Mouse (Mus musculus) heart, postnatal 14 days (tissue): Measurements from ENCODE around the gene Mnd1. TPM values are rescaled to one million over a fixed set of nuclear protein-coding genes. Genes with fewer than 3 reads are reported as not detected.

ENCODE experiments used
- DNase-seq, 2 experiments: peaks; one replicate each; pipeline ENCODE4 v3.0.0; 2021 to 2022
- intact Hi-C: fragments of 180-260 bp; cut with DNase I; formaldehyde crosslinking; loops from one replicate; pipeline ENCODE4 v1.15.1; 2025
- total RNA-seq, 2 experiments: library from RNA; stranded (reverse); gene quantifications; 2 replicates each; pipeline ENCODE4 v1.2.3; 2021

The Mnd1 gene
- total RNA-seq, 2 experiments from 2014 or later: 4.0 to 6.5 TPM

DNA sequence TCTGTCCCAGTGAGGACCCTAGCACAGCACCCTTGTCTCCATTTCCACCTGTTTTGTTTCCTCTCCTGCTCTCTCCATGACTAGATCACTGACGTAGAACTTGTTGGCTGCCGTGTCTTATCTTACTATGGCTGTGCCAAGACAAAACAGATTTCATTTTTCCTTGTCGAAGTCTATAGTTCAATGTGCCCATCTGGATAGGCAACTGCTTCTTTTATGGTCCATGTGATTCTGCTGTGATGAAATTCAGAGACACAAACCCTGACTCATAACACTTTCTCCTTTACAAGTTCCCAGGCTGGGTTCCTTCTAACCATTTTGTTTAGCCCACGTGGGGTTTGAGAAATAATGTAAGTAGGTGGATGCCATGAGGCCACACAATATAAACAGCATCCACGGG lies 10.5 kb upstream of the Mnd1 start:
- DNase-seq: no peak

DNA sequence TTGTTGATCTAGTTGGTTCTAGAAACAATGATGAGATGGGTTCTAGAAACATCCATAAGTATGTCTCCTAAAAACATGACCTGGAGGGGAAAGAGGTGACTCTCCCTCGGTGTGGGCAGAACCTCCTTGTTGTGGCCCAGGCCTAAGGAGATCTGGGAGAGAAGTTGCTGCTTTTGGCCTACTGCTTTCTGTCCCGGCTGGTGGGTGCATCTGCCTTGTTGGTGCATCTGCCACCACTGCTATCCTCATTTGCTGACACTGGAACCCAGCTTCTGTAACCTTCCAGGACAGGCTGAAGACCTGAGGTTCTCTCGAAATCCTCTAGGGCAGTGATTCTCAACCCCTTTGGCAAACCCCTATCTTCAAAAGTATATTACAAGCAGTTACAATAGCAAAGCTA lies 9.8 kb upstream of the Mnd1 start:
- no peak for DNase-seq
- intact Hi-C loops: no loop called here

More for the DNA sequence above, 10.5 kb upstream of the Mnd1 start:
- intact Hi-C loops: no loop called here

DNA sequence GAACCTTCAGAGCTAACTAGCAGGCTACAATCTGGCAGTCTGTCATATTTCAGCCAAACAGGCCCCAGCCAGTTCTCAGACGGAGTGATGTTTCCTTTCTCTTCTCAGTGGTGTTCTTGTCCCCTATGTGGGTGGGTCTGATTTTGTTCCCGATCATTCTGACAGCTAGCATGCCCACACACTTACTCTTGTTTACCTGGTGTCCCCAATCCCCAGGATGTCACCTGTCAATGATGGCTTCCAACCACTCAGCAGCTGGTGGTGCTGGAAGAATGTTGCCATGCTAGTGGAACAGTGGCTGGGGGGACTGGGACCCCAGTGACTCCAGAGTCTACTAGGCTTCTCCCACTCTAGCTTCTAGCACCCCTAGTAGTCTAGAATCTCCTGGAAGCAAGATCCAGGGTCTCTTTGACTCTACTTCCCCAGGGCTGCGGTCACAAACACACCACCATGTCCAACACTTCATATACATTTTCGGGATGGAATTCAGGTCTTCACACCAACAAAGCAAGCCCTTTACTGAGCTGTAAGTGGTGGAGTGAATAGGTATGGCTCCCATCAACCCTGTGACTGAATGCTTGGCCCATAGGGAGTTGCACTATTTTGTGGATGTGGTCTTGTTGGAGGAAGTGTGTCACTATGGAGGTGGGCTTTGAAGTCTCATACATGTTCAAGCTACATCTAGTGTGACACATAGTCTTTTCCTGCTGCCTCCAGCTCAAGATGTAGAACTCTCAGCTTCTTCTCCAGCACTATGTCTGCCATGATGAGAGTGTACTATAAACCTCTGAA lies 2.2 kb upstream of the Mnd1 start:
- DNase-seq: no peak
- intact Hi-C loops: loop anchor here (5.0 to 10.0 kb wide), 2 partner anchors 120 to 213 kb away; no protein-coding TSS in a partner anchor

DNA sequence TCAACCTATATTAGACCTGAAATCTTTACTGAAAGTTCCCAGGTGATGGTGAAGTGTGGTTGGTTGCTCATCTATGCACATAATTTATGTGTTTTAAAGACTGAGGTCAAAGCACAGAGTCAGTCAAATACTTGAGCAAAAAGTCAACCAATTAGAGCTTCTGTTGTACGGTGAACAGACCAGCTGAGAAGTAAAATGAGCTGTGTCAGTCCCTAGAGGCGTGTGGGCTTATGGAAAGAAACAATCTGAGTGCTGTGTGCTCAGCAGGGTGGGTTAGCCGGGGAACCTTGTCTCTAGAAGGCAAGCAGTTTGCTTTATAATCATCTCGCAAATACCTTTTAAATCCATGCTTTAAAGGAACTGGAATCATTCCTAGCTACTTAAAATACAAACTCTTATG lies 1.4 kb upstream of the Mnd1 start:
- intact Hi-C loops: loop anchor here (5.0 to 10.0 kb wide), 2 partner anchors 120 to 212 kb away; no protein-coding TSS in a partner anchor
- DNase-seq: no peak

DNA sequence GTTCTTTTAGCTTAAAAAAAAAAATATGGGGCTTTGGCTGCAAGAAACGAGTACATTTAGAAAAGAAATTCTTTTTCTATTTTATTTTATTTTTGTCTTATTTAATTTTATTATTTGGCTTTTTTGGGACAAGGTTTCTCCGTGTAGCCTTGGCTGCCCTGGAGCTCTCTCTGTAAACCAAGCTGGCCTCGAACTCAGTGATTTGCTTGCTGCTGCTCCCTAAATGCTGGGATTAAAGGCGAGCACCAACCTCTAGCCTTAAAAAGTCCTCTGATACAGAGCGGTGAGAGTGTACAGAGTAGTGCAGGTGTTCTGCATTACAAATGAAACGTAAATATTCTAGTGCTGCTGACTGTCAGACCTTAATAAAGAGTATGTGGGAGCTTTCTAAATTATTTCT lies 519 bp upstream of the Mnd1 start:
- intact Hi-C loops: loop anchor here (5.0 to 10.0 kb wide), 2 partner anchors 119 to 211 kb away; no protein-coding TSS in a partner anchor
- DNase-seq: no peak

DNA sequence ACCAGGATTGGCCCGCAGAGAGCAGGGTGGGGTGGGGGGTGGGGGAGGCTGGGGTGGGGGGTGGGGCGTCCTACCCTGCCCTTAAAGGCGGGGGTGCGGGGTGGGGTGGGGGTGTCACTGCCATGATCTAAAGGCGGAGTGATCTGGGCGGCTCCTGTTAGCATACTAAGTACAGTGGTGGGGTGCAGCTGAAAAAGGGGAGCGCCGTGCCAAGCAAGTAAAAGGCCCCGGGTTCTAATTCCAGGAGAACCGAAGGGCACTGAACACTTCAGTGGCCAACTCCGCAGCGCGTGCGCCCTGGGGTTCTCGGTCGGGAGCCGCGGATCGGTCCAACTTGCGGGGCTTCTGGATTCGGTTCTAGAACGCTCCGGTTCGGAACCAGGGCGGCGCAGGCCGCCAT lies 440 bp downstream of the Mnd1 start:
- no peak for DNase-seq
- intact Hi-C loops: loop anchor here (5.0 to 10.0 kb wide), 2 partner anchors 118 to 210 kb away; no protein-coding TSS in a partner anchor

DNA sequence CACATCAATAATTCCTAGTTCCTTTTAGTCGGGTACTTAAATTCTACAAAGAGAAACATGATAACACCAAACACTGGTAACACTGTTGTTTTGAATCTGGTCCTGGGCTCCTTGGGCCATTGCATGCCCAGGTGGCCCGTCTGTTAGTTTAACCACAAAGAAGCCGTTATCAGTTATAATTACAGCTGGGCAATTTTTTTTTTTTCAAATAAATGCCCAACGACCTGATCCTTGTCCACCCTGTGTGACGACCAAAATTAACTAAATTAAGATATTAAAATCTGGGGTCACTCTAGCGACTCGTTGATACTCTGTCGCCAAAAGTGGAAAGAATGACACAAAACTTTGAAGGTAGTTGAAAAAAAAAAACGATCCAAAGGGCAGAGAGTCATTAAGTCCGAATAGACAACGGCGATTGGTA lies 855 bp downstream of the Mnd1 start:
- intact Hi-C loops: loop anchor here (5.0 to 10.0 kb wide), 2 partner anchors 117 to 210 kb away; no protein-coding TSS in a partner anchor

DNA sequence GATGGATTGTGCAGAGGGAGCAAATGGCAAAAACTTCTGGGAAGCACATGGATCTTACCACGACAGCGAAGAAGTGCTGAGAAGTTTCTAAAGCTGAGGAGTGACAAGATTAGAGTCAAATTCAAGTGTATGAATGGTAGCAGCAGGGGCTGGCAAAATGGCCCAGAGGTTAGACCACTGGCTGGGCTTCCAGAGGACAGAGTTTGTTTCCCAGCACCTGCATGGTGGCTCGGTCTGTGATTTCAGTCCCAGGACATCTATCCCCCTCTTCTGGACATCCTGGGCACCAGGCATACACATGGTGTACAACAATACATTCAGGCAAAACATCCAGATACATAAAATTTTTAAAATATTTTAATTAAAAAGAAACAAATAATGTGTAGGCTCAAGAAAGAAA lies 5.8 kb downstream of the Mnd1 start:
- no peak for DNase-seq

More for the DNA sequence above, 855 bp downstream of the Mnd1 start:
- no peak for DNase-seq

DNA sequence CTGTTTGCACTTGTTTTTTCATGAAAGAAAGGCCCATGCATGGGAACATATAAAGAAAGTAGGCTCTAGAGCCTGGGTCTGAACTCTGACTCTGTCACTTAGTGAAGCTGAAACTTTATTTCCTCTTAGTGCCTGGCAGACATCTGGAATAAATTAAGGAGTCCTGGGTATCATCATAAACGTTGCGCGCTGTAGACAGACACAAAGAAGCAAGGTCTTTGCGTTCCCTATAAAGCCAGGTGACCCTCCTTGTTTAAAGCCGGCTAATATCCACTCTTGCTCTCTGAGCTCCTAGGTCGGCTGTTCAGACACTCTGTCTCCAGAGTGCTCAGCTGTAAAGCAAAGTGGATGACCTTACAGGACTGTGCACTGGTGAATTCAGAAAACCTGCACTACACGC lies 14.6 kb downstream of the Mnd1 start:
- no peak for DNase-seq
- intact Hi-C loops: no loop called here

More for the DNA sequence above, 5.8 kb downstream of the Mnd1 start:
- intact Hi-C loops: loop anchor here (10.0 kb wide), 1 partner anchor 205 kb away; no protein-coding TSS in a partner anchor

DNA sequence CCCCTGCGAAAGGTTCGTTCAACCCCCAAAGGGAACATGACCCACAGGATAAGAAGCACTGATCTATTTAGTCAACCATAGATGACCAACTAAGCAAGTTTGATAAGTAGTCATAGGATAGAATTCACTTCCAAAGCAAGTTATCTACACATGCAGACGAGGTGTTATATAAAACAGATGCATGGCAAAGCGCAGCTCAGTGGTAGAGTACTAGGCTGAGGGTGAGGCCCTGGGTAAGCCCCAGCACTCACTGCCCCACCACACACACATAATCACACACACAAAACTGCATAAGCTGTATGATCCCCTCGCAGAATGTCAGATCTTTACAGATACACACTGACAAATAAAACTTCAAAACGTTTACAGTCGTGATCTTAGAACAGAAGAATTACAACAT lies 19.1 kb downstream of the Mnd1 start:
- intact Hi-C loops: no loop called here
- no peak for DNase-seq

DNA sequence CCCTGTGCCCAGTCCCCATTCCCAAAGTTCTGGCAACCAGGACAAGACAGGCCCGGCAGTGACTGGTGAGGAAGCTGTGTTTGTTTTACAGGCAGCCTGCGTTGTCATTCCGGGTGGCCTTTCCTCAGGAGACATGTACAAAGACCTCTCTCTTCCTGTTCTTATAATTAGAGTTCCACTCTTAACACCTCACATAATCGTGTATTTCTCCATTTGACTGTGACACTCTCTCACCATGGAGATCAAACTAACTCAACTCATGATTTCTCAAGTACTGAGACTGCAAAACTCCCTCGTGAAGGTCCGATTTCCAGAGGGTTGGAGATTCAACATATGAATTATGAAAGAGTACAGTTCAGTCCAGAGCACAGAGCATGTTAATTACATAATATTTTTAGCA lies 19.7 kb downstream of the Mnd1 start:
- no peak for DNase-seq
- intact Hi-C loops: no loop called here

DNA sequence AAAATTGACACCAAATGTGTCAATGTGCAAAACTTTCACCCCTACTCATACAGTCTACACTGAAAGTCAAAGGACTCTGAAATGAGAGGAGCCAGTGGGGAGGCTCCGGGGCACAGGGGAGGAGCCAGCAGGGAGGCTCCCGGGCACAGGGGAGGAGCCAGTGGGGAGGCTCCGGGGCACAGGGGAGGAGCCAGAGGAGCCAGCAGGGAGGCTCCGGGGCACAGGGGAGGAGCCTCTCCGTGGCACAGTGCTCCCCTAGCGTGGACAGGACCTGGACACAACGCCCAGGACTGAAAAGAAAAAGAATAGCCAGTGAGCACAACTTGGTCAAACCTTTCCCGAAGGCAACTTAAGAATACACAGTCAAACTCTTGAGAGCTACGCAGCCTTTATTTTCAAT lies 20.2 kb downstream of the Mnd1 start:
- intact Hi-C loops: no loop called here
- no peak for DNase-seq

DNA sequence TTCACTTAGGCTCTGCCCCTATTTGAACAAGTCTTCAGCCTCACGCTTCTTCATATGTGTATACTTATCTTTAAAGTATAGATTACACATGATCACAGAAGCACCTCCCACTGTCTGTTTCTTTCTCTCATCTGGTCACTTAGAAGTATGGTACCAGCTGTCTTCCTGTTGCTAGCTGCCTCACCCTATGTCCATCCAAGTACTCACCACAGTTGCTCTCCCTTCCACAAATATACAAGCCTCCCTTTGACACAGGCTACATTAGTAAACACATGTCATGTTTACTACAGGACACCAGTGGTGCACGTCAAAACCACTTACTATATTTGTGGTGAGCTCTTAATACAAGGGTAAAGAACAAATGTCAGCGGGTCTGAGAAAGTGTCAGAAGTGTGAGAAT lies 24.2 kb downstream of the Mnd1 start:
- intact Hi-C loops: no loop called here
- DNase-seq: no peak

DNA sequence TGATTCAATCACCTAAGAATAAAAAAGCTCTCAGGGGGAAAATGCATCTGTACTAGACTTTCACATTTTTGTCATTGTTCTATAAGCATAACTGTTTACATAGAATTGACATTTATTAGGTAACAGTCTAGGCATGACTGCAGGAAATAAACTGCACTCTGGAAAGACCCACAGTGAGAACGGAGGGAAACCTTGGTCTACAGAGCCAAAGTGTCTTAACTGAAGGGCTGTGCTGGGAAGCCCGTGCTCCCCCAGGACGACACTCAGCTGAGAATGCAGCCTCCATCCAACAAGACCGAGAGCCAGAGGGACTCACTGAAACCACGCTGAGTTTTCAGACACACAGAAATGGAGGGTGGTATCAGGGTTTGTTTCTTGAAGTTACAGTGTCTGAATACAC lies 24.8 kb downstream of the Mnd1 start:
- DNase-seq: no peak
- intact Hi-C loops: no loop called here

DNA sequence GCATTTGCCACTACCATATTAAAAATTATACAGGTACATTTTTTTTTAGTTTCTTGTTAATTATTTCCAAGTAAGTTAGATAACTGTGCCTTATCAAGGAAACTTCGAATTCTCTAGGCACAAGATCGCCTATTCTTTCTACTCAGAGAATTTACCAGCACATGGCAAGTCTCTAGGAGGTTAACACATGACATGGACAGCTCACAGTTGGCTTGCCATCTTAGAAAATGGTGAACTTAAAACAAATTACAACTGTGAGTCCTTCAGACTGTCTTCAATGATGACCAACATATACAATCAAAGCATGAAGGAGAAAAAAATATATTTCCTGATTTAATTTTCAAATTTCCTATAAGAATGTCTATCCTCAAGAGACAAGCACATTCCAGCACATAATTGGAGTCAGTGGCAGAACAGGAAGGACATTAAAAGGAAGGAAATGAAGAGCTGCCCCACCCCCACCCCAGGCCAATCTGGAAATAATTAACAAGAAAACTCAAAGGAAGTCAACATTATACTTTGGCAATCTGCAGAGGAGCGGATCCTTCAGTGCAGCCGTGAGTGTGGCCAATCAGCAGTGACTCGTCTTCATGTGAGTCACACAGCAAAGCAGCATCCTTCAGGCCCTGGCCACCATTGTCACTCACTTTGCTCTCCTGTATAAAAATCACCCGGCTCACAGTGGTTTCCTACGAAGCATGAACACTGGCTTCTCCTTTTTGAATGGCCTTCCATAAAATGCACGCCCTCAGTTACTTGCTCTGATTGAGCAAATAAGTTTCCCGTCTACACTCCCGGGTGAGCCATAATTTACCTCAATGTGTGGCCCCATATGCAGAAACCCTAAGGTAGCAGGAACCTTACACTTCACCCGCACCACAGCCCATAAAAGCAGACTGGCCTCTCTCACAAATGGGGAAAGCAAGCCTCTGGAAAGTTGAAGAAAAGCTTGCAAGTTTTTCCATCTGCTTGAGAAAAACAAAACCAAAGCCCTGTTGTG lies 26.4 kb downstream of the Mnd1 start:
- intact Hi-C loops: loop anchor here (10.0 kb wide), 1 partner anchor 214 kb away; no protein-coding TSS in a partner anchor
- DNase-seq: no peak

DNA sequence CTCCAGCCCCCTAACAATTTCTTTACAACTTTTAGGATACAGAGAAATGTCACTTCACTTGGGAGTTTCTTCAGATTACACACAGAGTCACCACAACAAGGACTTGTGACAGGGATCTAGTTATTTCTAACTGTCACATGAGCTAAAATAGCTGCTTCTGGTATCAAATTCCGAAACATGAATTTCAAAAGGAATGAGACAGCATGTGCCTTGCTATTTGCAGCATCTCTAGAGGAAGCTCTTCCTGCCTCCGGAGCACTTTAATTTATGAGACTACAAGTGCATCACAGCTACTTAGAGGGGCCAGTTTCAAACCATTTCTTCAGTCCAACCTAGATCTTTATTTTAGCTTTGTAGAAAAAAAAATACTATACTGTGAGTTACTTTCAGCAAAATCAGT lies 28.2 kb downstream of the Mnd1 start:
- no peak for DNase-seq
- intact Hi-C loops: loop anchor here (10.0 kb wide), 1 partner anchor 213 kb away; no protein-coding TSS in a partner anchor

DNA sequence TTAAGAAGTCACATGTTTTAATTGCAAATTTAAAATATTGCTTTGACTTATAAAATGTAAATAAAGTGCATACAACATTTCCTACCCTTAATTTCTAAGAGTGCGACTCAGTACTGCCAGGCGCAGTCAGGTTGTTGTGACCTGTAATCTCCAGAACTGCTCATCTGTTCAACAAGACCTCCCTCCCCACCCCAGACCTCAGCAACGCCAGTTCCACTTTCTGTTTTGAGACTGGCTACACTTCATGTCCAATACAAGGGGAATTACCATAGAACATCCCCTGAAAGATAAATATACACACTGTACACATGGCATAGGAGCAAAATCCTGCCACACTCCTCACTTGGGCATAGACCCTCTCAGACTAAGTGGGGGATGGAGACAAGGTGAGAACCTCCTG lies 28.9 kb downstream of the Mnd1 start:
- no peak for DNase-seq
- intact Hi-C loops: loop anchor here (10.0 kb wide), 1 partner anchor 212 kb away; no protein-coding TSS in a partner anchor

DNA sequence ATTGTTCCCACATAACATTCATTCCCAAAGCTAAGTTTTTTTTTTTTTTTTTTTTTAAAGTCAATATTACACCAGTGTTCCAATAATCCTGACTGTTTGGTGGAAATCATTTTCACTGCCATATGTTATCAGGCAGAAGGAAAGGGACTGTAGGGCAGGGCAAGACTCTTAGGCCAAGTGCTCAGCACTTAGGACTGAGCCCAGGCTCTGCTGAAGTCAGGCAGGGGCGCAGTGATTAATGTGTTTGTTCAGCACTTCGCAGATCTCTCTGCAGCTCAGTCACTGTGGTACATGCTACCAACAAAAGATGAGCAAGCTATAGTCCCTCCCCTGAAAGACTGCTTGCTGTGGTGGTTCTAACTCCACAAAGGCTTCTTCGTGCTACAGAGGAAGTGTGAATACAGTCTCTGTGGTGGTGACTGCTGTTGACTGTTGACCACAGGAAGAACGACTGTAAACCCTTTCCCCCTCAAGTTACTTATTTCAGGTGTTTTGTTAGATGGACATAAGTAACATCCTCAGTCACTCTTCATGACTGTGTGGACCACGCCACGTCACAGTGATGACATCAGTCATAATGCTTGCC lies 29.8 kb downstream of the Mnd1 start:
- no peak for DNase-seq
- intact Hi-C loops: loop anchor here (10.0 kb wide), 1 partner anchor 211 kb away; no protein-coding TSS in a partner anchor

DNA sequence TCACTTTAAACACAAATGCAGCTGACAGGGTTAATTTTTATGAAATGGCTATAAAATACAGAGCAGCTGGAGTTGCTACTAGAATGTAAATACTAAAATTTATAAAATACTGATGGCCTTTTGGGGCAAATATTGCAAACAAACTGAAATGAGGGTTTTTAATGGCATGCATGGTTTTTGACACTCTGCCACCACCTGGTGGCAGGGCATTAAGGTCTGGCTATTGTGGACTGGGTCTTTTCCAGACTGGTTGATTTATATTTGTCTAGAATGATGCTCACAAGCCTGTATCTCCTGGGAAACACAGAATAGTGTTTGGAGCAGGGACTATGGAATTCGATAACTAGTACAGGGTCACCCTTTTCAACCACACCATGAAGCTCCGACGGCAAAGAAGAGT lies 32.1 kb downstream of the Mnd1 start:
- intact Hi-C loops: loop anchor here (1.0 to 10.0 kb wide), 3 partner anchors 81 to 209 kb away; partner anchors contain the start of gene Tmem131l

DNA sequence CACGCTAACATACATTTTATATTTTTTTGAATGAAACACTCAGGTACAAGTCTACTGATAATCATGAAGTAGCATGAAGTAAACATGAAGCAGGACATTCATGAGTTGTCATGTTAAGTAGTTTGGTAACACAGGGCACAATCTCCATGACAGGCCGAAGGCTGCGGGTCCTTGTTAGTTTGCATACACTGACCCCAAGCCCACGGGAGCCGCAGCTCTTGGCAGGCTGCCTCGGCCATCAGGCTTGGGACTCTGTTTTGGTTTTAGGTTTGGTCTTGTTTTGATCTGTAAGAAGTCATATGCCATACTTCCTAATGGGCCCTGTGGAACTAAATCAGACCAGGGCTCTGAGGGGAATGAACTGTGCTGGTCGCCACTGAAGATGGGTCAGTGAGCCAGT lies 36.9 kb downstream of the Mnd1 start:
- intact Hi-C loops: no loop called here
- no peak for DNase-seq

More for the DNA sequence above, 32.1 kb downstream of the Mnd1 start:
- DNase-seq: peak; percentile 37 to 49
